Mouse (Mus musculus) thymus, postnatal 0 days (tissue): ENCODE results near the gene Ubac1. TPM values are rescaled to one million over a fixed set of nuclear protein-coding genes. Genes with fewer than 3 reads are reported as not detected.

Experiments used
- DNase-seq: peaks from one replicate; pipeline ENCODE4 v3.0.0-alpha.2; 2015; ENCODE audit warnings: low spot score
- polyA plus RNA-seq: library from polyadenylated mRNA; unstranded; fragments of >200 nt; fragmentation: Nextera tagmentation; extraction: Ambion mirVana; gene quantifications from 2 replicates; pipeline ENCODE4 v1.2.1, GENCODE M21; 2015

The Ubac1 gene
- 76.2 and 78.7 TPM in 2 replicates for polyA plus RNA-seq

- DNase-seq, result peak; percentile 92
Observed at GRCm38 (mm10) chr2:26021561-26022257, at the start of gene Ubac1. Gene Ubac1 (minus strand): TSS chr2:26021747.

- no peak for DNase-seq
Observed at GRCm38 (mm10) chr2:26068592-26068991, 47.0 kb upstream of the Ubac1 start.

GRCm38 (mm10) chr2:26068175-26068574 is 46.6 kb upstream of the Ubac1 start:
- DNase-seq, result no peak

- no peak for DNase-seq
Observed at GRCm38 (mm10) chr2:26066527-26066926, 45.0 kb upstream of the Ubac1 start.

- DNase-seq, result no peak
Observed at GRCm38 (mm10) chr2:26062742-26063427, 41.3 kb upstream of the Ubac1 start.

GRCm38 (mm10) chr2:26062241-26062640 is 40.7 kb upstream of the Ubac1 start:
- DNase-seq, result no peak

GRCm38 (mm10) chr2:26061018-26061666 is 39.6 kb upstream of the Ubac1 start:
- DNase-seq, result no peak

- no peak for DNase-seq
Observed at GRCm38 (mm10) chr2:26057053-26057452, 35.5 kb upstream of the Ubac1 start.

GRCm38 (mm10) chr2:26056226-26056625 is 34.7 kb upstream of the Ubac1 start:
- DNase-seq, result no peak

GRCm38 (mm10) chr2:26055747-26056102 is 34.2 kb upstream of the Ubac1 start:
- DNase-seq, result no peak

- peak; percentile 66 for DNase-seq
Observed at GRCm38 (mm10) chr2:26055046-26055746, 33.6 kb upstream of the Ubac1 start.

- no peak for DNase-seq
Observed at GRCm38 (mm10) chr2:26052806-26053205, 31.3 kb upstream of the Ubac1 start.

GRCm38 (mm10) chr2:26048816-26049215 is 27.3 kb upstream of the Ubac1 start:
- DNase-seq, result no peak

GRCm38 (mm10) chr2:26044216-26044615 is 22.7 kb upstream of the Ubac1 start:
- DNase-seq, result no peak

- no peak for DNase-seq
Observed at GRCm38 (mm10) chr2:26042603-26043002, 21.1 kb upstream of the Ubac1 start.

- DNase-seq, result no peak
Observed at GRCm38 (mm10) chr2:26041163-26041810, 19.7 kb upstream of the Ubac1 start.

GRCm38 (mm10) chr2:26039951-26040350 is 18.4 kb upstream of the Ubac1 start:
- no peak for DNase-seq

- no peak for DNase-seq
Observed at GRCm38 (mm10) chr2:26037386-26037785, 15.8 kb upstream of the Ubac1 start.

GRCm38 (mm10) chr2:26034344-26035050 is 12.9 kb upstream of the Ubac1 start:
- no peak for DNase-seq

GRCm38 (mm10) chr2:26030288-26030687 is 8.7 kb upstream of the Ubac1 start:
- DNase-seq, result no peak
